Mouse (Mus musculus) heart, embryonic 14.5 days (tissue): Measurements from ENCODE around the gene Tnik. TPM values are rescaled to one million over a fixed set of nuclear protein-coding genes. Genes with fewer than 3 reads are reported as not detected.

Experiments
- ATAC-seq: fragments of 200-750 bp; cut with Nextera tagmentation; 2 replicates; pipeline ENCODE4 v1.8.0; 2017; ENCODE audit warnings: low read depth, moderate TSS enrichment; ENCODE audit not compliant: insufficient number of reproducible peaks, insufficient read depth, low FRiP score
- H3K27ac ChIP-seq, 2 experiments: fragments of 200-500 bp in 1 of 2; fragments of 300-500 bp in 1 of 2; sonication (generic) in 1 of 2; replicated peaks in 1 of 2; 2 replicates each; pipeline ENCODE4 v1.5.1; 2012 to 2014; ENCODE audit warnings: low read depth in 2 of 2, low read length in 2 of 2, control low read depth in 1 of 2, mild to moderate bottlenecking in 1 of 2, mixed read lengths in 1 of 2; ENCODE audit not compliant: control insufficient read depth in 1 of 2, insufficient read depth in 1 of 2
- H3K27me3 ChIP-seq: fragments of 300-500 bp; sonication (generic); 2 replicates; pipeline ENCODE4 v1.6.1; 2014; ENCODE audit warnings: mild to moderate bottlenecking, low read length, control low read depth; ENCODE audit not compliant: control insufficient read depth, insufficient read depth
- H3K36me3 ChIP-seq: fragments of 300-500 bp; sonication (generic); 2 replicates; pipeline ENCODE4 v1.6.1; 2014; ENCODE audit warnings: mild to moderate bottlenecking, control low read depth, low read length, mixed read lengths; ENCODE audit not compliant: control insufficient read depth, insufficient read depth
- H3K4me1 ChIP-seq, 2 experiments: fragments of 200-500 bp in 1 of 2; fragments of 300-500 bp in 1 of 2; sonication (generic) in 1 of 2; 2 replicates each; pipeline ENCODE4 v1.6.1; 2012 to 2014; ENCODE audit warnings: low read length in 2 of 2, control low read depth in 1 of 2, mixed read lengths in 1 of 2; ENCODE audit not compliant: control insufficient read depth in 2 of 2, insufficient read depth in 2 of 2
- H3K4me2 ChIP-seq: fragments of 300-500 bp; sonication (generic); 2 replicates; pipeline ENCODE4 v1.6.1; 2014; ENCODE audit warnings: mild to moderate bottlenecking, low read length
- H3K4me3 ChIP-seq, 2 experiments: fragments of 200-500 bp in 1 of 2; fragments of 300-500 bp in 1 of 2; sonication (generic) in 1 of 2; 2 replicates each; pipeline ENCODE4 v1.5.1; 2012 to 2014; ENCODE audit warnings: low read length in 2 of 2, mild to moderate bottlenecking in 2 of 2, control low read depth in 1 of 2, low read depth in 1 of 2, moderate library complexity in 1 of 2; ENCODE audit not compliant: control insufficient read depth in 1 of 2, insufficient read depth in 1 of 2
- H3K9ac ChIP-seq: fragments of 300-500 bp; sonication (generic); 2 replicates; pipeline ENCODE4 v1.6.1; 2014; ENCODE audit warnings: mild to moderate bottlenecking, low read length
- H3K9me3 ChIP-seq: fragments of 300-500 bp; sonication (generic); 2 replicates; pipeline ENCODE4 v1.6.1; 2016; ENCODE audit warnings: low read length, control low read depth; ENCODE audit not compliant: control insufficient read depth
- WGBS: fragments of 180-500 bp; shearing (Covaris S2); extraction: QIAGEN DNeasy Blood & Tissue Kit; methylation state at CpG from one replicate; pipeline ENCODE4 v1.1.7; 2014; 5-methylcytosine and 5-hydroxymethylcytosine counted together
- polyA plus RNA-seq: library from polyadenylated mRNA; unstranded; fragments of >200 nt; fragmentation: Nextera tagmentation; extraction: Ambion mirVana; gene quantifications from 2 replicates; pipeline ENCODE4 v1.2.1, GENCODE M21; 2014

The Tnik gene
- polyA plus RNA-seq, 1 experiment from 2014 or later, result 13.7 TPM

- H3K27ac ChIP-seq, result no peak overlapping the region
- WGBS, result 59% methylated on average over 8 of the region's 8 CpGs
- ATAC-seq, result no peak
- H3K4me3 ChIP-seq, result no peak overlapping the region
- no peaks in the 10 kb centered on the region for H3K9me3 ChIP-seq
- H3K9ac ChIP-seq, result no peak overlapping the region
- H3K27me3 ChIP-seq, result no peaks in the 10 kb centered on the region
- no peaks in the 10 kb centered on the region for H3K36me3 ChIP-seq
- no peak overlapping the region for H3K4me2 ChIP-seq
- peaks cover 0 to 3% of the 10 kb centered on the region in 2 experiments; a peak in 3 of 4 replicates for H3K4me1 ChIP-seq
Observed at GRCm38 (mm10) chr3:28456842-28457241, 193.8 kb downstream of the Tnik start.

GRCm38 (mm10) chr3:28457517-28457916 lies 194.5 kb downstream of the Tnik start:
- no peak for ATAC-seq
- peaks cover 0 to 3% of the 10 kb centered on the region in 2 experiments; a peak in 3 of 4 replicates for H3K4me1 ChIP-seq
- H3K27me3 ChIP-seq, result no peaks in the 10 kb centered on the region
- H3K36me3 ChIP-seq, result no peaks in the 10 kb centered on the region
- H3K27ac ChIP-seq, result no peak overlapping the region
- H3K9me3 ChIP-seq, result no peaks in the 10 kb centered on the region
- no peak overlapping the region for H3K9ac ChIP-seq
- H3K4me2 ChIP-seq, result no peak overlapping the region
- WGBS, result 82% methylated on average over 2 of the region's 2 CpGs
- H3K4me3 ChIP-seq, result no peak overlapping the region

- no peak for ATAC-seq
- Histone ChIP-seq H3K9ac (no peak overlapping the region), H3K4me2 (no peak overlapping the region), H3K27ac (no peak overlapping the region), H3K27me3 (no peaks in the 10 kb centered on the region), H3K9me3 (no peaks in the 10 kb centered on the region), H3K4me3 (no peak overlapping the region), H3K4me1 (peaks cover 0 to 7% of the 10 kb centered on the region in 2 experiments; a peak in 3 of 4 replicates), H3K36me3 (no peaks in the 10 kb centered on the region)
- WGBS, result 83% methylated on average over 4 of the region's 4 CpGs
Observed at GRCm38 (mm10) chr3:28466688-28467087, 203.7 kb downstream of the Tnik start.

GRCm38 (mm10) chr3:28467148-28467754 lies 204.2 kb downstream of the Tnik start:
- no peak for ATAC-seq
- WGBS, result 70% methylated on average over 1 of the region's 1 CpGs

GRCm38 (mm10) chr3:28467871-28468285 lies 204.9 kb downstream of the Tnik start:
- no peak overlapping the region for H3K4me2 ChIP-seq

More at GRCm38 (mm10) chr3:28467148-28467754, 204.2 kb downstream of the Tnik start:
- Histone ChIP-seq H3K27me3 (no peaks in the 10 kb centered on the region), H3K27ac (no peak overlapping the region), H3K9me3 (no peaks in the 10 kb centered on the region), H3K4me2 (no peak overlapping the region), H3K4me3 (no peak overlapping the region), H3K9ac (no peak overlapping the region), H3K4me1 (peaks cover 0 to 7% of the 10 kb centered on the region in 2 experiments; a peak in 3 of 4 replicates), H3K36me3 (no peaks in the 10 kb centered on the region)

GRCm38 (mm10) chr3:28473439-28473838 lies 210.4 kb downstream of the Tnik start:
- H3K9me3 ChIP-seq, result no peaks in the 10 kb centered on the region
- WGBS, result 68% methylated on average over 1 of the region's 1 CpGs
- H3K27me3 ChIP-seq, result no peaks in the 10 kb centered on the region
- H3K4me3 ChIP-seq, result no peak overlapping the region
- ATAC-seq, result no peak
- no peaks in the 10 kb centered on the region for H3K36me3 ChIP-seq
- no peaks in the 10 kb centered on the region for H3K4me1 ChIP-seq
- H3K27ac ChIP-seq, result no peak overlapping the region
- H3K4me2 ChIP-seq, result no peak overlapping the region
- H3K9ac ChIP-seq, result no peak overlapping the region

More at GRCm38 (mm10) chr3:28467871-28468285, 204.9 kb downstream of the Tnik start:
- Histone ChIP-seq H3K9ac (no peak overlapping the region), H3K27ac (no peak overlapping the region), H3K4me3 (no peak overlapping the region), H3K4me1 (peaks cover 0 to 7% of the 10 kb centered on the region in 2 experiments; a peak in 3 of 4 replicates), H3K9me3 (no peaks in the 10 kb centered on the region), H3K36me3 (no peaks in the 10 kb centered on the region), H3K27me3 (no peaks in the 10 kb centered on the region)
- WGBS, result 46% methylated on average over 4 of the region's 4 CpGs
- no peak for ATAC-seq

GRCm38 (mm10) chr3:28477373-28477772 lies 214.4 kb downstream of the Tnik start:
- Histone ChIP-seq H3K9me3 (no peaks in the 10 kb centered on the region), H3K4me3 (no peak overlapping the region), H3K4me2 (no peak overlapping the region), H3K27me3 (no peaks in the 10 kb centered on the region), H3K36me3 (no peaks in the 10 kb centered on the region), H3K27ac (no peak overlapping the region), H3K4me1 (no peaks in the 10 kb centered on the region), H3K9ac (no peak overlapping the region)
- no peak for ATAC-seq
- 87% methylated on average over 2 of the region's 2 CpGs for WGBS

- H3K27ac ChIP-seq, result peak overlapping the region; percentile 70 to 89
- H3K9ac ChIP-seq, result no peak overlapping the region
- ATAC-seq, result no peak
- no peak overlapping the region for H3K4me3 ChIP-seq
- WGBS, result 22% methylated on average over 7 of the region's 7 CpGs
- H3K4me2 ChIP-seq, result peak overlapping the region; percentile 30
- H3K36me3 ChIP-seq, result no peaks in the 10 kb centered on the region
- H3K4me1 ChIP-seq, result peaks cover 10 to 14% of the 10 kb centered on the region in 2 experiments
- H3K27me3 ChIP-seq, result no peaks in the 10 kb centered on the region
- H3K9me3 ChIP-seq, result peaks cover 7% of the 10 kb centered on the region
Observed at GRCm38 (mm10) chr3:28485716-28486115, 222.7 kb downstream of the Tnik start.
